Mouse (Mus musculus): ENCODE data around the gene Abcb4.

The Abcb4 gene

GRCm38 (mm10) chr5:8911567-8912198, 18.2 kb downstream of the Abcb4 start:
- DNase-seq (ENCODE audit: low read depth): peak; percentile 59

- DNase-seq (ENCODE audit: low read depth): no peak
Measured at GRCm38 (mm10) chr5:8916400-8916799, 22.9 kb downstream of the Abcb4 start.

- DNase-seq (ENCODE audit: low read depth): peak; percentile 8
Measured at GRCm38 (mm10) chr5:8917069-8917468, 23.6 kb downstream of the Abcb4 start.

GRCm38 (mm10) chr5:8928440-8928839, 34.9 kb downstream of the Abcb4 start:
- no peak for DNase-seq (ENCODE audit: low read depth)

GRCm38 (mm10) chr5:8937965-8938364, 44.4 kb downstream of the Abcb4 start:
- DNase-seq (ENCODE audit: low read depth): no peak

- DNase-seq (ENCODE audit: low read depth): peak; percentile 31
Measured at GRCm38 (mm10) chr5:8941266-8941665, 47.7 kb downstream of the Abcb4 start.

GRCm38 (mm10) chr5:8943836-8944235, 50.3 kb downstream of the Abcb4 start:
- no peak for DNase-seq (ENCODE audit: low read depth)

- DNase-seq (ENCODE audit: low read depth): no peak
Measured at GRCm38 (mm10) chr5:8947423-8948110, 54.0 kb downstream of the Abcb4 start.

GRCm38 (mm10) chr5:8953660-8954059, 60.1 kb downstream of the Abcb4 start:
- DNase-seq (ENCODE audit: low read depth): no peak

GRCm38 (mm10) chr5:8955544-8955943, 62.0 kb downstream of the Abcb4 start:
- DNase-seq (ENCODE audit: low read depth): no peak

GRCm38 (mm10) chr5:8960534-8960933, 67.0 kb downstream of the Abcb4 start:
- no peak for DNase-seq (ENCODE audit: low read depth)

- DNase-seq (ENCODE audit: low read depth): no peak
Measured at GRCm38 (mm10) chr5:8964487-8964886, 71.0 kb downstream of the Abcb4 start.

- DNase-seq (ENCODE audit: low read depth): no peak
Measured at GRCm38 (mm10) chr5:8970694-8971093, 77.2 kb downstream of the Abcb4 start.

GRCm38 (mm10) chr5:8972355-8972754, 78.8 kb downstream of the Abcb4 start:
- DNase-seq (ENCODE audit: low read depth): no peak

- DNase-seq (ENCODE audit: low read depth): no peak
Measured at GRCm38 (mm10) chr5:8974721-8975120, 81.2 kb downstream of the Abcb4 start.

- DNase-seq (ENCODE audit: low read depth): no peak
Measured at GRCm38 (mm10) chr5:8985470-8985869, 92.0 kb downstream of the Abcb4 start.

GRCm38 (mm10) chr5:8987925-8988324, 94.4 kb downstream of the Abcb4 start:
- DNase-seq (ENCODE audit: low read depth): no peak

- no peak for DNase-seq (ENCODE audit: low read depth)
Measured at GRCm38 (mm10) chr5:8990526-8990925, 97.0 kb downstream of the Abcb4 start.

GRCm38 (mm10) chr5:8991626-8992025, 98.1 kb downstream of the Abcb4 start:
- DNase-seq (ENCODE audit: low read depth): no peak

- peak; percentile 38 for DNase-seq (ENCODE audit: low read depth)
Measured at GRCm38 (mm10) chr5:8995966-8996685, 102.6 kb downstream of the Abcb4 start.

- peak; percentile 80 for DNase-seq (ENCODE audit: low read depth)
Measured at GRCm38 (mm10) chr5:8996686-8997512, 103.4 kb downstream of the Abcb4 start, which contains the start of gene Crot. Crot (minus strand) TSS chr5:8997324.

GRCm38 (mm10) chr5:8997513-8997895, 104.0 kb downstream of the Abcb4 start:
- DNase-seq (ENCODE audit: low read depth): no peak
